Mouse (Mus musculus) ES-Bruce4 (cell line): Measurements from ENCODE around the gene Micall1. TPM values are rescaled to one million over a fixed set of nuclear protein-coding genes. Genes with fewer than 3 reads are reported as not detected.

Experiments
- H3K27ac ChIP-seq: 2 replicates; pipeline ENCODE4 v1.5.1; 2012; ENCODE audit warnings: low read length, inconsistent platforms; ENCODE audit not compliant: insufficient read depth
- H3K27me3 ChIP-seq: 2 replicates; pipeline ENCODE4 v1.6.1; 2012; ENCODE audit warnings: mild to moderate bottlenecking, low read length, inconsistent platforms; ENCODE audit not compliant: control insufficient read depth, poor library complexity, insufficient read depth, severe bottlenecking
- H3K36me3 ChIP-seq: 2 replicates; pipeline ENCODE4 v1.6.1; 2012; ENCODE audit warnings: inconsistent platforms, mild to moderate bottlenecking, low read length, moderate library complexity; ENCODE audit not compliant: control insufficient read depth, poor library complexity, insufficient read depth, severe bottlenecking
- H3K4me1 ChIP-seq: one replicate; pipeline ENCODE4 v1.8.1; 2011; ENCODE audit warnings: low read length; ENCODE audit not compliant: control insufficient read depth, insufficient read depth
- H3K4me3 ChIP-seq: 2 replicates; pipeline ENCODE4 v1.5.1; 2011; ENCODE audit warnings: low read depth, mild to moderate bottlenecking, low read length
- H3K9ac ChIP-seq: 2 replicates; pipeline ENCODE4 v1.6.1; 2012; ENCODE audit warnings: low read depth, mild to moderate bottlenecking, inconsistent platforms; ENCODE audit not compliant: poor library complexity, severe bottlenecking
- H3K9me3 ChIP-seq: replicated peaks from 2 replicates; pipeline ENCODE4 v1.6.1; 2012; ENCODE audit warnings: mild to moderate bottlenecking, low read length, inconsistent platforms; ENCODE audit not compliant: control insufficient read depth, poor library complexity, insufficient read depth, severe bottlenecking
- CTCF ChIP-seq: IDR thresholded peaks from one replicate; pipeline ENCODE4 v1.8.1; 2011; ENCODE audit warnings: low read depth, low read length
- EP300 ChIP-seq: IDR thresholded peaks from 2 replicates; pipeline ENCODE4 v1.6.1; 2011; ENCODE audit warnings: low read depth, low read length; ENCODE audit not compliant: insufficient read depth
- POLR2A ChIP-seq: IDR thresholded peaks from one replicate; pipeline ENCODE4 v1.8.1; 2011; ENCODE audit warnings: low read length; ENCODE audit not compliant: insufficient read depth
- polyA plus RNA-seq: library from polyadenylated mRNA; stranded (reverse); fragments of >200 nt; gene quantifications from 2 replicates; pipeline ENCODE4 v1.2.4, GENCODE M21; 2011; ENCODE audit warnings: low read depth; ENCODE audit not compliant: missing spikeins, insufficient read depth, insufficient read length

Gene Micall1
- polyA plus RNA-seq, 1 experiment = 12.4 TPM

GRCm38 (mm10) chr15:79101531-79101930 is 7.2 kb upstream of the Micall1 start:
- no peaks in the 10 kb centered on the region for H3K36me3 ChIP-seq
- no peak overlapping the region for H3K9ac ChIP-seq
- peaks cover 2% of the 10 kb centered on the region for H3K4me1 ChIP-seq
- no peak for TF ChIP-seq POLR2A
- TF ChIP-seq EP300 = no peak
- no peak for TF ChIP-seq CTCF
- no peaks in the 10 kb centered on the region for H3K9me3 ChIP-seq
- H3K27me3 ChIP-seq = no peaks in the 10 kb centered on the region
- H3K27ac ChIP-seq = no peak overlapping the region
- no peak overlapping the region for H3K4me3 ChIP-seq

GRCm38 (mm10) chr15:79103264-79103663 is 5.4 kb upstream of the Micall1 start:
- TF ChIP-seq POLR2A (no peak), CTCF (no peak), EP300 (no peak)
- Histone ChIP-seq H3K36me3 (no peaks in the 10 kb centered on the region), H3K27me3 (no peaks in the 10 kb centered on the region)

GRCm38 (mm10) chr15:79105804-79106203 is 2.9 kb upstream of the Micall1 start:
- H3K27ac ChIP-seq = no peak overlapping the region
- H3K9me3 ChIP-seq = no peaks in the 10 kb centered on the region
- H3K9ac ChIP-seq = no peak overlapping the region
- H3K4me3 ChIP-seq = no peak overlapping the region
- H3K4me1 ChIP-seq = peaks cover 2% of the 10 kb centered on the region
- no peaks in the 10 kb centered on the region for H3K27me3 ChIP-seq
- no peaks in the 10 kb centered on the region for H3K36me3 ChIP-seq
- TF ChIP-seq CTCF (no peak), POLR2A (no peak), EP300 (no peak)

More at GRCm38 (mm10) chr15:79103264-79103663, 5.4 kb upstream of the Micall1 start:
- no peak overlapping the region for H3K27ac ChIP-seq
- H3K4me1 ChIP-seq = peaks cover 2% of the 10 kb centered on the region
- H3K9me3 ChIP-seq = no peaks in the 10 kb centered on the region
- no peak overlapping the region for H3K4me3 ChIP-seq
- no peak overlapping the region for H3K9ac ChIP-seq

- no peaks in the 10 kb centered on the region for H3K27me3 ChIP-seq
- peak overlapping the region; percentile 80 for H3K9ac ChIP-seq
- no peaks in the 10 kb centered on the region for H3K9me3 ChIP-seq
- no peaks in the 10 kb centered on the region for H3K36me3 ChIP-seq
- no peak overlapping the region for H3K27ac ChIP-seq
- H3K4me1 ChIP-seq = peaks cover 2% of the 10 kb centered on the region
- no peak for TF ChIP-seq CTCF
- TF ChIP-seq EP300 = no peak
- TF ChIP-seq POLR2A = no peak
- no peak overlapping the region for H3K4me3 ChIP-seq
Measured at GRCm38 (mm10) chr15:79107966-79108365, 732 bp upstream of the Micall1 start.

- no peaks in the 10 kb centered on the region for H3K9me3 ChIP-seq
- no peak for TF ChIP-seq EP300
- no peak for TF ChIP-seq CTCF
- no peak for TF ChIP-seq POLR2A
- H3K27ac ChIP-seq = no peak overlapping the region
- no peaks in the 10 kb centered on the region for H3K27me3 ChIP-seq
- peak overlapping the region; percentile 80 for H3K9ac ChIP-seq
- H3K4me1 ChIP-seq = peaks cover 2% of the 10 kb centered on the region
- H3K36me3 ChIP-seq = no peaks in the 10 kb centered on the region
- H3K4me3 ChIP-seq = peak overlapping the region; percentile 63
Measured at GRCm38 (mm10) chr15:79109321-79109934, 730 bp downstream of the Micall1 start.

GRCm38 (mm10) chr15:79110031-79110430 is 1.3 kb downstream of the Micall1 start:
- Histone ChIP-seq H3K9me3 (no peaks in the 10 kb centered on the region), H3K9ac (peak overlapping the region; percentile 80; the same call in 1 of the 2 replicates), H3K36me3 (no peaks in the 10 kb centered on the region), H3K27me3 (no peaks in the 10 kb centered on the region), H3K4me1 (peaks cover 1% of the 10 kb centered on the region), H3K4me3 (no peak overlapping the region; the same call in 1 of the 2 replicates), H3K27ac (no peak overlapping the region)
- TF ChIP-seq CTCF = no peak
- TF ChIP-seq POLR2A = no peak

GRCm38 (mm10) chr15:79110528-79110927 is 1.8 kb downstream of the Micall1 start:
- no peaks in the 10 kb centered on the region for H3K9me3 ChIP-seq
- peaks cover 1% of the 10 kb centered on the region for H3K4me1 ChIP-seq
- no peaks in the 10 kb centered on the region for H3K36me3 ChIP-seq

More at GRCm38 (mm10) chr15:79110528-79110927, 1.8 kb downstream of the Micall1 start:
- Histone ChIP-seq H3K27ac (no peak overlapping the region), H3K27me3 (no peaks in the 10 kb centered on the region), H3K9ac (no peak overlapping the region), H3K4me3 (no peak overlapping the region)
- no peak for TF ChIP-seq CTCF
- no peak for TF ChIP-seq POLR2A
- TF ChIP-seq EP300 = no peak
